Mouse (Mus musculus) midbrain, postnatal 0 days (tissue): ENCODE measurements around the gene Tpbgl. TPM values are rescaled to one million over a fixed set of nuclear protein-coding genes. Genes with fewer than 3 reads are reported as not detected.

Experiments used
- ATAC-seq: fragments of 200-750 bp; cut with Nextera tagmentation; 2 replicates; pipeline ENCODE4 v1.8.0; 2017; ENCODE audit warnings: moderate number of reproducible peaks, mild to moderate bottlenecking, moderate TSS enrichment, moderate library complexity; ENCODE audit not compliant: low FRiP score
- DNase-seq: peaks from one replicate; pipeline ENCODE4 v3.0.0-alpha.2; 2015; ENCODE audit warnings: low spot score
- H3K27ac ChIP-seq: fragments of 300-500 bp; sonication (generic); 2 replicates; pipeline ENCODE4 v1.5.1; 2014; ENCODE audit warnings: low read depth, mild to moderate bottlenecking, low read length, mixed read lengths
- H3K27me3 ChIP-seq: fragments of 300-500 bp; sonication (generic); 2 replicates; pipeline ENCODE4 v1.6.1; 2014; ENCODE audit warnings: low read length, control low read depth, mixed read lengths; ENCODE audit not compliant: insufficient read depth
- H3K36me3 ChIP-seq: fragments of 300-500 bp; sonication (generic); 2 replicates; pipeline ENCODE4 v1.6.1; 2014; ENCODE audit warnings: low read length, control low read depth, mixed read lengths; ENCODE audit not compliant: insufficient read depth
- H3K4me1 ChIP-seq: fragments of 300-500 bp; sonication (generic); 2 replicates; pipeline ENCODE4 v1.6.1; 2014; ENCODE audit warnings: mild to moderate bottlenecking, control low read depth, antibody characterized with exemption, low read length, mixed read lengths; ENCODE audit not compliant: insufficient read depth
- H3K4me2 ChIP-seq: fragments of 300-500 bp; sonication (generic); 2 replicates; pipeline ENCODE4 v1.6.1; 2014; ENCODE audit warnings: low read depth, mild to moderate bottlenecking, low read length, mixed read lengths; ENCODE audit not compliant: poor library complexity, severe bottlenecking
- H3K4me3 ChIP-seq: fragments of 300-500 bp; sonication (generic); 2 replicates; pipeline ENCODE4 v1.5.1; 2014; ENCODE audit warnings: low read depth, mild to moderate bottlenecking, low read length, moderate library complexity
- H3K9ac ChIP-seq: fragments of 300-500 bp; sonication (generic); replicated peaks from 2 replicates; pipeline ENCODE4 v1.6.1; 2014; ENCODE audit warnings: mild to moderate bottlenecking, low read length, moderate library complexity, mixed read lengths; ENCODE audit not compliant: poor library complexity, severe bottlenecking
- H3K9me3 ChIP-seq: fragments of 300-500 bp; sonication (generic); 2 replicates; pipeline ENCODE4 v1.6.1; 2016; ENCODE audit warnings: low read length, control low read depth
- CTCF ChIP-seq: IDR thresholded peaks from 2 replicates; pipeline ENCODE4 v1.5.1; 2016; ENCODE audit warnings: antibody characterized with exemption, mild to moderate bottlenecking
- WGBS: fragments of 180-500 bp; shearing (Covaris S2); extraction: QIAGEN DNeasy Blood & Tissue Kit; methylation state at CpG from one replicate; pipeline ENCODE4 v1.1.7; 2014; 5-methylcytosine and 5-hydroxymethylcytosine counted together
- polyA plus RNA-seq: library from polyadenylated mRNA; unstranded; fragments of >200 nt; fragmentation: Nextera tagmentation; extraction: Ambion mirVana; gene quantifications from 2 replicates; pipeline ENCODE4 v1.2.1, GENCODE M21; 2015
- total RNA-seq: library from RNA; depleted of rRNA; stranded (reverse); fragments of >200 nt; gene quantifications from 2 replicates; pipeline ENCODE4 v1.2.3, GENCODE M21; 2014

Tpbgl gene
- total and polyA plus RNA-seq, 2 experiments from 2014 or later: 1.7 to 4.5 TPM

DNA sequence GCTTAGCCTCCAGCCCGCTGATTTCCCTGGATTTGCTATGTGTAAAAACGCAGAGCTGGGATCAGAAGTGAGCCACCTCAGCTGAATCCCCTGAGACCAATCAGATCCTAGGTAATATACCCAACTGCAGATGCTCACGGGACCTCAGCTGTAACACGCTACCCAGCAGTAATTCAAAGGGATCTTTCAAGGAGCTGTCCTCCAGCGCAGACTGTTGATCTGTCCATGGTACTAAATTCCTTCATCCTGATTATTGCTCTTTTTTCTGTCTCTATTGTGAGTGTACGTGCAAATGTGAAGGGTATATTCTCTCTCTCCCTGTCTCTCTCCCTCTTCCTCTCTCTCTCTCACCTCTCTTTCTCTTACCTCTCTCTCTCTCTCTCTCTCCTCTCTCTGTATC lies 5.4 kb upstream of the Tpbgl start:
- Histone ChIP-seq H3K4me3 (no peak overlapping the region), H3K36me3 (no peaks in the 10 kb centered on the region), H3K27ac (no peak overlapping the region), H3K9ac (no peak overlapping the region), H3K4me1 (no peaks in the 10 kb centered on the region), H3K4me2 (no peak overlapping the region), H3K27me3 (peaks cover 16% of the 10 kb centered on the region), H3K9me3 (no peaks in the 10 kb centered on the region)
- DNase-seq: no peak
- TF ChIP-seq CTCF: no peak
- ATAC-seq: no peak
- WGBS: 25% methylated on average over 6 of the region's 6 CpGs

- WGBS: 9% methylated on average over 7 of the region's 7 CpGs
- DNase-seq: no peak
- Histone ChIP-seq H3K9me3 (no peaks in the 10 kb centered on the region), H3K9ac (no peak overlapping the region), H3K4me2 (peak overlapping the region; percentile 67), H3K4me1 (no peaks in the 10 kb centered on the region), H3K36me3 (no peaks in the 10 kb centered on the region), H3K27me3 (peaks cover 39% of the 10 kb centered on the region), H3K4me3 (peak overlapping the region; percentile 54; the same call in 1 of the 2 replicates), H3K27ac (no peak overlapping the region)
- ATAC-seq: no peak
- no peak for TF ChIP-seq CTCF
These were observed 463 bp upstream of the Tpbgl start for GRCm38 (mm10) chr7:99627366-99627765.

DNA sequence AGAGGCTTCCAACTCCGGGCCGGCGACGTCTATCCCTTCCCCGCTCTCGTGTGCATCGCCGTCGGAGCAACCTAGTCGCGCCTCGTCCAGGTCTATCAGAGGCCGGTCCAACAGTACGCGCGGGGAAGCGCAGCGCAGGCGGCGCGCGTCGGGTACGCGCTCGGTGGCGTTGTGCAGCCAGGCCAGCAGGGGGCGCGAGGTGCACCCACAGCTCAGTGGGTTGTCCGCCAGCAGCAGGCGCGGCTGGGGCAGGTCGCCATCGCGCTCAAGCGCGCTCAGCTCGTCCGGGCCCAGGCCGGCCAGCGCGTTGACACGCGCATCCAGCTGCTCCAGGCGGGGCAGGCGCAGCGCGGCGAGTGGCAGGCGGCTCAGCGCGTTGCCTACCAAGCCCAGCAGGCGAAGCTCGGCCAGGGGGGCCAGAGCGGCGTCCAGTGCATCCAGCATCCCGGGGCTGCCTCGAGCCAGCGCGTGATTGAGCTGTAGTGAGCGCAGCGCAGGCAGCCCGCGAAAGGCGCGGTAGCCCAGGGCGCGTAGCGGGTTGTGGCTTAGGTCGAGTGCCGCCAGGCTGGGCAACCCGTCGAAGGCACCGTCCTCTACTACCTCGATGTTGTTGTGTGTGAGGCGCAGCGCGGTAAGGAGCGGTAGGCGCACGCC lies 1.1 kb downstream of the Tpbgl start:
- peak; percentile 91 for ATAC-seq
- DNase-seq: peak; percentile 86
- peaks cover 33% of the 10 kb centered on the region for H3K27me3 ChIP-seq
- under 1% methylated on average over 77 of the region's 81 CpGs for WGBS
- H3K27ac ChIP-seq: 0 out of 2 replicates have a peak overlapping the region, but pooled peaks have one; percentile 26
- H3K4me1 ChIP-seq: no peaks in the 10 kb centered on the region
- H3K4me2 ChIP-seq: peak overlapping the region; percentile 67
- H3K9me3 ChIP-seq: no peaks in the 10 kb centered on the region
- peak overlapping the region; percentile 63 for H3K9ac ChIP-seq
- peak overlapping the region; percentile 54 for H3K4me3 ChIP-seq
- peak; percentile 91 for TF ChIP-seq CTCF
- no peaks in the 10 kb centered on the region for H3K36me3 ChIP-seq

- no peak for ATAC-seq
- no peaks in the 10 kb centered on the region for H3K36me3 ChIP-seq
- no peak overlapping the region for H3K27ac ChIP-seq
- H3K9ac ChIP-seq: no peak overlapping the region
- 0 out of 2 replicates have a peak, but pooled peaks cover 2% of the 10 kb centered on the region for H3K27me3 ChIP-seq
- 4% methylated on average over 3 of the region's 3 CpGs for WGBS
- no peak overlapping the region for H3K4me2 ChIP-seq
- no peaks in the 10 kb centered on the region for H3K9me3 ChIP-seq
- TF ChIP-seq CTCF: peak; percentile 87
- H3K4me3 ChIP-seq: no peak overlapping the region
- peak; percentile 51 for DNase-seq
- no peaks in the 10 kb centered on the region for H3K4me1 ChIP-seq
These were observed 8.0 kb downstream of the Tpbgl start for GRCm38 (mm10) chr7:99618860-99619259.

DNA sequence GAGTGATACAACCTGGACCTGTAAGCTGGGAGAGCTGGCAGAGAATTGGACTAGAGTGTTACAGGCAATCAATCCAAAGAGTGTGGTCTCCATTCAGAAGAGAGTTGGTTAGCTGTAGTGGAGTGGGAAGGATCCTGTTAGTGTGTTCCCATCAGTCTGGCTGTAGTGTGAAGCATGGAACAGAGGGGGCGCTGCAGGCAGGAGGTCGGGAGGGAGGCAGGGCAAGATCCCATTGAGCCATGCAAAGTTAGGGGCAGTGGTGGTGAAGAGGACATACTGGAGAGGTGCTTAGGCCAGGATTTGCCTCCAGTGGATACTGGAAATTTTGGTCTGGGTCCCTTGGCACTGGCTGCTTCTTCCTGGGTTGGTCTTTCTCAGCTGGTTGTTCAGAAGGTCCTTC lies 8.6 kb downstream of the Tpbgl start:
- H3K4me3 ChIP-seq: no peak overlapping the region
- no peak for DNase-seq
- TF ChIP-seq CTCF: peak; percentile 29; the same call in 1 of the 2 replicates
- WGBS: 84% methylated on average over 2 of the region's 2 CpGs
- no peak overlapping the region for H3K27ac ChIP-seq
- no peaks in the 10 kb centered on the region for H3K36me3 ChIP-seq
- H3K9me3 ChIP-seq: no peaks in the 10 kb centered on the region
- H3K9ac ChIP-seq: no peak overlapping the region
- no peaks in the 10 kb centered on the region for H3K27me3 ChIP-seq
- no peak overlapping the region for H3K4me2 ChIP-seq
- no peaks in the 10 kb centered on the region for H3K4me1 ChIP-seq
- ATAC-seq: no peak

GRCm38 (mm10) chr7:99607632-99608031 lies 19.3 kb downstream of the Tpbgl start:
- Histone ChIP-seq H3K27ac (no peak overlapping the region), H3K4me2 (no peak overlapping the region), H3K27me3 (no peaks in the 10 kb centered on the region), H3K9ac (no peak overlapping the region), H3K4me3 (no peak overlapping the region), H3K9me3 (no peaks in the 10 kb centered on the region), H3K4me1 (no peaks in the 10 kb centered on the region), H3K36me3 (peaks cover 31% of the 10 kb centered on the region)
- ATAC-seq (no peak), DNase-seq (no peak)
- 64% methylated on average over 2 of the region's 2 CpGs for WGBS
- TF ChIP-seq CTCF: no peak
